Mouse (Mus musculus) bone marrow, adult 2 months (tissue): ENCODE data around the gene Amph.

Experiments used
- CTCF ChIP-seq: fragments of 200-500 bp; IDR thresholded peaks from 2 replicates; pipeline ENCODE4 v1.5.1; 2011; ENCODE audit warnings: low read length, control low read depth; ENCODE audit not compliant: control insufficient read depth, insufficient read depth
- POLR2A ChIP-seq: fragments of 200-500 bp; IDR thresholded peaks from 2 replicates; pipeline ENCODE4 v1.6.1; 2011; ENCODE audit warnings: low read depth, mild to moderate bottlenecking, control low read depth, low read length, borderline replicate concordance; ENCODE audit not compliant: control insufficient read depth

DNA sequence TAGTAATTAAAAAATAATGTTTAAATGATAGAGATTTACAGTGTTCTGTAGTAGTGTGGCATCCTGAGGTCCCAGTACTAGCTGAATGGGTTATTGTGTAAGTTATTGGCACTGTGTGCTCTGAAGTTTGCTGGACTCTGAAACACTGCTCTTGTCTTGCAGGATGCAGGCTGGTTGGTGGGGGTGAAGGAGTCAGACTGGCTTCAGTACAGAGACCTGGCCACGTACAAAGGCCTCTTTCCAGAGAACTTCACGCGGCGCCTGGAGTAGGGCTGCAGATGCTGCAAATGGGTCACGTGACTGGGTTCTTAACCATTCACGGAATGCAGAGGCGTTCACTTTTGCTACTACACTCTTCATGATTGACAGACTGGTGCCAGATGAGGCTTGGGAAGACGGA, 201.6 kb downstream of the Amph start:
- TF ChIP-seq POLR2A (no peak), CTCF (no peak)
